Mouse (Mus musculus): Measurements from ENCODE around the gene Aak1. TPM values are rescaled to one million over a fixed set of nuclear protein-coding genes. Genes with fewer than 3 reads are reported as not detected.
A peak's percentile ranks its signal among the peaks of the same experiment; 100 is the strongest.

Aak1 gene
- 100 to 1,000 TPM; 406 to 417 TPM for total RNA-seq (2021)
- long read RNA-seq, experiment 1, full-length matches to known transcripts = 68 of 120 reads
- long read RNA-seq, experiment 1, partial matches to known transcripts = 8 of 120 reads
- long read RNA-seq, experiment 1, other reads (novel, unspliced or antisense) = 44 of 120 reads
- long read RNA-seq, experiment 2, full-length matches to known transcripts = 48 of 82 reads
- long read RNA-seq, experiment 2, partial matches to known transcripts = 3 of 82 reads
- long read RNA-seq, experiment 2, other reads (novel, unspliced or antisense) = 31 of 82 reads

DNA sequence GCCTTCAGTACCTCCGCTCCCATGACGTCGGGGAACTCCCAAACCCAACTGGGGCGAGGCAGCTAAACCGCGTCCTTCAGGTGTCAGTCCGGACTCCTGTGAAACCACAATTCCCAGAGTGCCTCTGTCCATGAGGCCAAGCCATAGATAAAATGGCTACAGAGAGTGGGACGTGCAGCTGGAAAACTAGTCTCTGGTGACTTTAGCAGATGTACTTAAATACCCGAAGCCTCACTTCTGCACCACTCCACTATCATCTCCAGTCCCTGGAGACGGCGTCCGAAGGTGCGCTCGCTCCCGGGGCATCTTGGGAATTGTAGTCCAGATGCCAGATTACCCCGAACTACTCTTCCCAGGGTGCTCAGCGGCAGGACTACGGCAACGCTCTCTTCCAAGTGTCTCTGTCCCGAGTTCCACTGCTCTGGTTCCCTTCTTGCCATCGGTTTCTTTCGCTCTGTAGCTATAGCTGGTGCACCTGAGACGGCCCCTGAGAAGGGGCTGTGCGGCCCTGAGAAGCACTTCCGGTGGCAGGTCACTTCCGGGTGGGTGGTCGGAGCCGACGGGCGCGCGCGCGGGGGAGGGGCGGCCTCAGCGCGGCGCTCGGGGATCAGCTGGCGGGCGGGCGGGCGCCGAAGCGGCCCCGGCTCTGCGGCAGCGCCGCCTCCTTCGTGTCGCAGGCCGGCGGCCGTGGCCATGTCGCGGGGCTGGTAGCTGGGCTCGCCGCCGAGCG, at the start of gene Aak1:
Aak1 (plus strand) TSS at position 603 of the 730 bp plus-strand sequence.
- peak; percentile 90 to 92 for DNase-seq (ENCODE audit: low spot score in 2 of 2)

GRCm38 (mm10) chr6:86800467-86800866, 48.9 kb upstream of the Aak1 start:
- no peak for DNase-seq (ENCODE audit: low spot score in 2 of 2)

DNA sequence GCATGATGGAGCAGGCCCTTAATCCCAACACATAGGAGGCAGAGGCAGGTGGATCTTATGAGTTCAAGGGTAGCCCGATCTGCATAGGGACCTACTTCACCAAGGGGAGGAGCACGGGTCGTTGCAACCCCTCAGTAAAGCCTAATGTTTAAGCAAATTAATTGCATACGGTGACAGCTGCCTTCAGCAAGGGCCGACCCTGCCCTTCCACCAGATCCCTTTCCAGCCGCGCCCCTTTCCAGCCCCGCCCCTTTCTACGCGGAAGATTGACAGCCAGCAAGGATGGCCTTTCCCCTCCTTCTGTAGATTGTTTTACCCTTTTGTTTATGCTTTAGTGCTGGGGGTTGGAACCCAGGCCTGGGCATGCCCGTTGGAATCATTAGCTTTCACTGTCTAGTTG, 47.9 kb upstream of the Aak1 start:
- DNase-seq (ENCODE audit: low spot score in 2 of 2) = no peak

- no peak for DNase-seq (ENCODE audit: low spot score in 2 of 2)
Observed at GRCm38 (mm10) chr6:86804646-86805045, 44.7 kb upstream of the Aak1 start.

DNA sequence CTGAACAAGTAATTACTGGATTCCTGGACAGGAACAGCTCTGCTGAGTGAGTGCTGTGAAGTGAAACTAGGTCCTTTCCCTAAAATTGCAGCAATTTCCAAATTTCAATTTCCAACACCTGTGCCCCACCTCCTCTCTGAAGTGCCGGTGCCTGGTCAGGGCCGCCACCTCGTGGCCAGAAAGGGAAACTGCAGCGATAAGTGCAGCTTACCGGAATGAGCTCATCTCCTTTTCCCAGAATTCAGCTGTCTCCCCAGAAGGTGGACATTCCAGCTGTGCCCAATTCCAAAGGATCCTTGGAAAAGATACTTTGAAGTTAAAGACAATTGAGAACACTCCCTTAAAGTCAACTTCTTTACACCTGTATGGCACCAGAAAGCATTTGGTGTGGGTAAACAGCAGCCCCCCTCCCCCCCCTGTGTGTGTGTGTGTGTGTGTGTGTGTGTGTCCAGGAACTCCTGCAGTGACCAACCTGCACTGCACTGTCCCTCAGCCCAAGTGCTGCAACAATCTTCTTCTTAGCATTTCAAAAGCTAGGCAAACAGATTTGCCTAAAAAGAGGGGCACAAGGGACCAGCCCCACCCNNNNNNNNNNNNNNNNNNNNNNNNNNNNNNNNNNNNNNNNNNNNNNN, 42.7 kb upstream of the Aak1 start:
- peak; percentile 77 to 82 for DNase-seq (ENCODE audit: low spot score in 2 of 2)

DNA sequence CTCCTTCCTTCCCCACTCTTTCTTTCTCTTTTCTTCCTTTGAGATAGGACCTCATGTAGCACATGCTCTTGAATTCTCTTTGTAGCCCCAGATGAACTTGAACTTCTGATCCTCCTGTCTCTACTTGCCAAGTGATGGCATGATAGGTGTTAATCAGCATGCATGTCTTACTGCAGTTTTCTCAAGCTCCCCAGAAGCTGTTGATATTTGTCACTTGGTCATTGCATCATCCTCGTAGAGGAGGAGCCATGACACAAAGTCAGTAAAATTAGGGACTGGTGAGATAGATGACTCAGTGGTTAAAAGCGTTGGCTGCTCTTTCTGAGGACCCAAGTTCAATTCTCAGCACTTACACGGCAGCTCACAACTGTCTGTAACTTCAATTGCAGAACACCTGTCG, 36.4 kb upstream of the Aak1 start:
- DNase-seq (ENCODE audit: low spot score in 2 of 2) = no peak

- peak; percentile 51 to 69 for DNase-seq (ENCODE audit: low spot score in 2 of 2)
Observed at GRCm38 (mm10) chr6:86813341-86813740, 36.0 kb upstream of the Aak1 start.

- DNase-seq (ENCODE audit: low spot score in 2 of 2) = peak in 1 of 2 experiments; percentile 39
Observed at GRCm38 (mm10) chr6:86814926-86815325, 34.4 kb upstream of the Aak1 start.

DNA sequence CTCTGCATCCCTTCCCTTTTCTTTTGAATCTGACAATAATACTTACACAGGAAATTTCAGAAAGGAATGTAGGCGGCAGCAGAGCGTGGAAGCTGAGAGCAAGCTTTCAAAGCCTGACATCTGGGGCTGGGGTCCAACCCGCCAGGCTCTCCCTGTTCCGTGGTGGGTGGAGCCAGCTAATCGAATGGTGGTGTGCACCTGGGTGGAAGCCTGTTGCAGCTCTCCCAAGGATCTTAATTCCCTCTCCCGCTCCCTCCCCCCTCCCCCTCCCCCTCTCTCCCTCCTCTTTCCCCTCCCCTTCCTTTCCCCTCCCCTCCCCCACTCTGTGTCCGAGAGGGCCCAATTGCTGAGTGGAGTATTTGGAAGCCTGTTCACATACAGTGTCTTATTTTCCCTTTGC, 33.9 kb upstream of the Aak1 start:
- DNase-seq (ENCODE audit: low spot score in 2 of 2) = no peak

DNA sequence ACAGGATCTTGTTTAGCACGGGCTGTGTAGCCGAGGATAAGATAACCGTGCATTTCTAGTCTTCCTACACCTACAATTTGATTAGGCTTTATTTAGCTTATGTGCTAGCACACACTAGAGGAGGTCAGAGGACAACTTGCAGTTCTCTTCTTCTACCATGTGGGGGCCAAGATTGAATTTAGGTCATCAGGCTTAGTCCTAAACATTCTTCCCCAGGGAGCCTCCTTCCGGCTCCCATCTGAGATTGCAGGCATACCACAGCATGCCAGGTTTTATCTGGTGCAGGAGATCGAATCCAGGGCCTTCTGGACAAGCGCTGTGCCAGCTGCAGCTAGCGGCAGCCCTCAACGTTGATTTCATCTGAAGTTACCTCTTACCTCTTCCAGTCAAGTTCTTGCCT, 32.7 kb upstream of the Aak1 start:
- no peak for DNase-seq (ENCODE audit: low spot score in 2 of 2)

DNA sequence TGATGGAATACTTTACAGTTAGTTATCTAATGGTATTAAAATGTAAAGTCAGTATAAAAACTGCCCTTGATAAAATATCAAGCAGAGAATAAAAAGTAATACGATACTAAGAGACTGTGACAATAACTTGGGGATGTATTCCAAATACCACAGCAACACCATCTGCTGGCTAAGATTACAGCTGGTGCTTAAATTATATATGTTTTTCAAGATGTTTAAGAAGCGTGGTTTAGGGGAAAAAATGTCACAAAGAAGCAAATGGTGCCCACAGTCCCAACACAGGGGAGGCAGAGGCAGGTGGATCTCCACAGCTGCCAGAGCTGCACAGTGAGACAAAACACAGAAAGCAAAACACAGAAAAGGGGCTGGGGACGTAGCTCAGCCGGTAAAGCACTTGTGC, 30.4 kb upstream of the Aak1 start:
- peak in 1 of 2 experiments; percentile 14 for DNase-seq (ENCODE audit: low spot score in 2 of 2)

GRCm38 (mm10) chr6:86819926-86820325, 29.4 kb upstream of the Aak1 start:
- no peak for DNase-seq (ENCODE audit: low spot score in 2 of 2)

DNA sequence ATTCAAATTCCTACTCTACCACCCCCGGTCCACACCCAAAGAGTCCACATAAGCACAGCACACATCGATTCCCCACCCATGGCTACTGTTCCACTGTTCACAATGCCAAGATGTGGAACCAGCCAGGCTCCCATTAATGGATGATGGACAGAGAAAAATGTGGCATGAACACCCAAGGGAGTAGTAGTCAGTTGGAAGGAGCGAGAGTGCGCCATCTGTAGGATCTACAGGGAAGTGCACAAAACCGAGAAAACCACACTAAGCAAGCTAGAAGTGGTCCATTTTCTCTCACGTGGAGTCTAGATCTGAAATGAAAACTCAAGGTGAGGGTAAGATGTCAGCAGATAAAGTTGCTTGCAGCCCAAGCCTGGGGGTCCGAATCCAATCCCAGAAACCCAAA, 28.6 kb upstream of the Aak1 start:
- no peak for DNase-seq (ENCODE audit: low spot score in 2 of 2)

DNA sequence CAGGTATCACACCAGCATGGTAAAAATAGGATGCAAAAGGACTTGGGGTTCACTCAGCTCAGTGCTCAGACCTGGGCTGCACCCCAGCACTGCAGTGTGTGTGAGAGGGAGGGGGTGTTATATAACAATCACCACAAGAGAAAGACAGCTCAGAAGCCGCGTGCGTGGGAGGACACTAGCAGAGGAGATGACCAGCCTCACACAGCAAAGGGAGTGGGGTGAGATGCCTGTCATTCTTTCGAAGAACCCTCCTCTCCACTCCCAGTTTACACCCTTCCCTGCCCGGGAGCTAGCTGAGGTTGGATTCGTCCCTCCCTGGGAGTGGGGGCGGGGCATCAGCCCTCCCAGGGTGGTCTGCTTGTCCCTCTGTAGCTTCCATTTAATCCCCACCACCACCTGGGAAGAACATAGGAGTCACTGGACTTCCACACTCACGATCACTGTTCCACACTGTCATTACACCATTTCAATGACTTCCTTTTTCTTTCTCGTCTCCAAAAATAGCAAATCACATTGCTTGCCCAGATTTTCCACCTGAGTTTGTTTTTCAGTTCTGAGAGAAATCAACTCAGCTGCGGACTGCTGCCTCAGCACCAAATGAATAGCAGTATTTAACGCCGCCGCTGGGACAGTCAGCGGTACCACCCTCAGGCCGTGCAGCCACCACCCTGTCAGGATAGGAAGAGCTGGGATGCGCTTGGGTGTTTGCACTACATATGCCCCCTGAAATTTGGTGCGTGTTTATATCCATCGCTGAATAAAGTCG, 26.8 kb upstream of the Aak1 start:
- peak; percentile 86 to 91 for DNase-seq (ENCODE audit: low spot score in 2 of 2)

- DNase-seq (ENCODE audit: low spot score in 2 of 2) = no peak
Observed at GRCm38 (mm10) chr6:86823051-86823431, 26.3 kb upstream of the Aak1 start.

GRCm38 (mm10) chr6:86823824-86824223, 25.5 kb upstream of the Aak1 start:
- DNase-seq (ENCODE audit: low spot score in 2 of 2) = peak; percentile 21 to 40

DNA sequence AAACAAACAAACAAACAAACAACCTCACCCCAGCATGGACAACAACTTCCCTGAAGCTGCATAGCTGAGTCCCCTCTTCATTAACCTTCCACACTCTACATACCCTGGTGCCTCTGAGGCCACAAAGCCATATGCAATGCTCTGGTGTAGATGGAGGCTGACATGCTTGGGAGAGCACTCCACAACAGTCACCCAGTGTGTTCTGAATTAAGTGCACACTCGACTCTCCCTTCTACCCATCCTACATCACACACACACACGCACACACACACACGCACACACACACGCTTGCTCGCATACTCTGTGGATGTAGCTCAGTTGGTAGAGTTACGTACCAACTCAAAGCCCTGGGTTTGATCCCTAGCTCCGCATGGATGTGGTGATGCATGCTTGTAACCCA, 24.9 kb upstream of the Aak1 start:
- DNase-seq (ENCODE audit: low spot score in 2 of 2) = no peak

GRCm38 (mm10) chr6:86827432-86827831, 21.9 kb upstream of the Aak1 start:
- no peak for DNase-seq (ENCODE audit: low spot score in 2 of 2)

DNA sequence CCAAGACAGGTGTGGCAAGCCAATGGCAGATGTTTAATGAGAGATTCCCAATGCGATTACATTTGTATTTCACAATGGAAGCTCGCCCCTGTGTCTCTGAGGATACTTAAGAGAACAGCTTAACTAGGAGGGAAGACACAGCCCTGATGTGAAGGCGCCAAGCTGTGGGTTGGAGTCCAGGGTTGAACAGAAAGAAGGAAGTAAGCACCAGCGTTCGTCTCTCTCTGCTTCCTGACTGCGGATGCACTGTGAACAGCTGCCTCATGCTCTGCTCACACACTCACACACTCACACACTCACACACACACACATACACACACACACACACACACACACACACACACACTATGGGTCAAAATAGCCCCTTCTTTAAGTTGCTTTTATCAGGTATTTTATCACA, 19.5 kb upstream of the Aak1 start:
- no peak for DNase-seq (ENCODE audit: low spot score in 2 of 2)

- DNase-seq (ENCODE audit: low spot score in 2 of 2) = no peak
Observed at GRCm38 (mm10) chr6:86830738-86831500, 18.4 kb upstream of the Aak1 start.
